Mouse (Mus musculus) ES-Bruce4 (cell line): ENCODE measurements around the gene Pld6.

Experiments used
- CTCF ChIP-seq: IDR thresholded peaks from one replicate; pipeline ENCODE4 v1.8.1; 2011; ENCODE audit warnings: low read depth, low read length
- POLR2A ChIP-seq: IDR thresholded peaks from one replicate; pipeline ENCODE4 v1.8.1; 2011; ENCODE audit warnings: low read length; ENCODE audit not compliant: insufficient read depth

DNA sequence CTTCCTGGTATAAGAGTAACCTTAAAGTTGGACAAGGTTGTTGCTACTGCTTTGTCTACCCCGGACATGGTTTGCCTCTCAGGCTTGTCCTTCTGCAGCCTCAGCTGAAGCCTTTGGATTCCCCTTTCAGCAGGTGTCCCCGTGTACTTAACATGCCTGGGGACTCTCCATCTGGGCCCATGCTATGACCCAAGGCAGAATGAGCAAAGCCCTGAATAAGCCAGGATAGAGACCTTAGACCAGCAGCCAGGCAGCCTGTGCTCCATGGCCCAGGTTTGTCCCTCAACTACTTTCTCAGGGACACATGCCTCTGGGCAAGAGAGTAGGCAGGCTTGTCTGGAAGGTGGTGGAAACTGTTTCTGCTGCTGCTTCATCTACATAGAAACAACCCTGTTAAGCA lies 44.1 kb downstream of the Pld6 start:
- TF ChIP-seq CTCF (no peak), POLR2A (no peak)
